Mouse (Mus musculus): Measurements from ENCODE around the gene 2900011O08Rik. TPM values are rescaled to one million over a fixed set of nuclear protein-coding genes. Genes with fewer than 3 reads are reported as not detected.

The 2900011O08Rik gene
- total and polyA plus RNA-seq, 2 experiments from 2014 or later = 169 to 222 TPM

- peaks cover 60% of the 10 kb centered on the region for H3K36me3 ChIP-seq (ENCODE audit: insufficient read depth, low read length)
- no peaks in the 10 kb centered on the region for H3K4me1 ChIP-seq (ENCODE audit: insufficient read depth, low read length)
- 86% methylated on average over 3 of the region's 3 CpGs for WGBS
- no peak overlapping the region for H3K27ac ChIP-seq (ENCODE audit: low read depth, low read length)
- H3K9me3 ChIP-seq (ENCODE audit: low read length) = no peaks in the 10 kb centered on the region
- TF ChIP-seq CTCF (IDR thresholded peaks at IDR 0.05) = peak; percentile 49
- DNase-seq (ENCODE audit: low spot score) = peak; percentile 7
- no peak overlapping the region for H3K4me3 ChIP-seq (ENCODE audit: low read depth, low read length)
- no peak for ATAC-seq (ENCODE audit: low FRiP score)
- no peak overlapping the region for H3K9ac ChIP-seq (replicated peaks; ENCODE audit: low read length, poor library complexity, severe bottlenecking)
- no peaks in the 10 kb centered on the region for H3K27me3 ChIP-seq (ENCODE audit: insufficient read depth, low read length)
- H3K4me2 ChIP-seq (ENCODE audit: low read depth, low read length, poor library complexity, severe bottlenecking) = no peak overlapping the region
Measured at GRCm38 (mm10) chr16:14131376-14131775, 145.0 kb downstream of the 2900011O08Rik start.

- DNase-seq (ENCODE audit: low spot score) = no peak
- Histone ChIP-seq H3K9me3 (ENCODE audit: low read length) (no peaks in the 10 kb centered on the region), H3K4me1 (ENCODE audit: insufficient read depth, low read length) (no peaks in the 10 kb centered on the region), H3K27me3 (ENCODE audit: insufficient read depth, low read length) (no peaks in the 10 kb centered on the region), H3K4me3 (ENCODE audit: low read depth, low read length) (no peak overlapping the region), H3K36me3 (ENCODE audit: insufficient read depth, low read length) (peaks cover 64% of the 10 kb centered on the region), H3K27ac (ENCODE audit: low read depth, low read length) (no peak overlapping the region), H3K9ac (replicated peaks; ENCODE audit: low read length, poor library complexity, severe bottlenecking) (no peak overlapping the region), H3K4me2 (ENCODE audit: low read depth, low read length, poor library complexity, severe bottlenecking) (no peak overlapping the region)
- TF ChIP-seq CTCF (IDR thresholded peaks at IDR 0.05) = no peak
- WGBS = 92% methylated on average over 5 of the region's 5 CpGs
- no peak for ATAC-seq (ENCODE audit: low FRiP score)
Measured at GRCm38 (mm10) chr16:14131838-14132237, 145.4 kb downstream of the 2900011O08Rik start.

- DNase-seq (ENCODE audit: low spot score) = no peak
- no peak overlapping the region for H3K9ac ChIP-seq (replicated peaks; ENCODE audit: low read length, poor library complexity, severe bottlenecking)
- no peaks in the 10 kb centered on the region for H3K27me3 ChIP-seq (ENCODE audit: insufficient read depth, low read length)
- H3K36me3 ChIP-seq (ENCODE audit: insufficient read depth, low read length) = peaks cover 57% of the 10 kb centered on the region
- H3K4me3 ChIP-seq (ENCODE audit: low read depth, low read length) = no peak overlapping the region
- no peaks in the 10 kb centered on the region for H3K9me3 ChIP-seq (ENCODE audit: low read length)
- H3K27ac ChIP-seq (ENCODE audit: low read depth, low read length) = no peak overlapping the region
- no peak for ATAC-seq (ENCODE audit: low FRiP score)
- TF ChIP-seq CTCF (IDR thresholded peaks at IDR 0.05) = no peak
- no peaks in the 10 kb centered on the region for H3K4me1 ChIP-seq (ENCODE audit: insufficient read depth, low read length)
- no peak overlapping the region for H3K4me2 ChIP-seq (ENCODE audit: low read depth, low read length, poor library complexity, severe bottlenecking)
- 93% methylated on average over 2 of the region's 2 CpGs for WGBS
Measured at GRCm38 (mm10) chr16:14135014-14135413, 148.6 kb downstream of the 2900011O08Rik start.

- H3K4me2 ChIP-seq (ENCODE audit: low read depth, low read length, poor library complexity, severe bottlenecking) = no peak overlapping the region
- H3K4me3 ChIP-seq (ENCODE audit: low read depth, low read length) = no peak overlapping the region
- H3K4me1 ChIP-seq (ENCODE audit: insufficient read depth, low read length) = no peaks in the 10 kb centered on the region
- WGBS = 93% methylated on average over 1 of the region's 1 CpGs
- no peak overlapping the region for H3K9ac ChIP-seq (replicated peaks; ENCODE audit: low read length, poor library complexity, severe bottlenecking)
- TF ChIP-seq CTCF (IDR thresholded peaks at IDR 0.05) = no peak
- no peak for DNase-seq (ENCODE audit: low spot score)
- H3K36me3 ChIP-seq (ENCODE audit: insufficient read depth, low read length) = peaks cover 62% of the 10 kb centered on the region
- no peaks in the 10 kb centered on the region for H3K9me3 ChIP-seq (ENCODE audit: low read length)
- ATAC-seq (ENCODE audit: low FRiP score) = no peak
- no peaks in the 10 kb centered on the region for H3K27me3 ChIP-seq (ENCODE audit: insufficient read depth, low read length)
- H3K27ac ChIP-seq (ENCODE audit: low read depth, low read length) = no peak overlapping the region
Measured at GRCm38 (mm10) chr16:14137976-14138561, 151.7 kb downstream of the 2900011O08Rik start.

GRCm38 (mm10) chr16:14139106-14139505, 152.7 kb downstream of the 2900011O08Rik start:
- H3K9me3 ChIP-seq (ENCODE audit: low read length) = no peaks in the 10 kb centered on the region
- DNase-seq (ENCODE audit: low spot score) (no peak), ATAC-seq (ENCODE audit: low FRiP score) (no peak)
- no peaks in the 10 kb centered on the region for H3K4me1 ChIP-seq (ENCODE audit: insufficient read depth, low read length)
- H3K4me2 ChIP-seq (ENCODE audit: low read depth, low read length, poor library complexity, severe bottlenecking) = no peak overlapping the region
- no peak overlapping the region for H3K9ac ChIP-seq (replicated peaks; ENCODE audit: low read length, poor library complexity, severe bottlenecking)
- no peak overlapping the region for H3K4me3 ChIP-seq (ENCODE audit: low read depth, low read length)
- TF ChIP-seq CTCF (IDR thresholded peaks at IDR 0.05) = no peak
- no peaks in the 10 kb centered on the region for H3K27me3 ChIP-seq (ENCODE audit: insufficient read depth, low read length)
- H3K36me3 ChIP-seq (ENCODE audit: insufficient read depth, low read length) = peaks cover 57% of the 10 kb centered on the region
- H3K27ac ChIP-seq (ENCODE audit: low read depth, low read length) = no peak overlapping the region

GRCm38 (mm10) chr16:14143298-14143697, 156.9 kb downstream of the 2900011O08Rik start:
- no peak for TF ChIP-seq CTCF (IDR thresholded peaks at IDR 0.05)
- H3K36me3 ChIP-seq (ENCODE audit: insufficient read depth, low read length) = peaks cover 60% of the 10 kb centered on the region
- no peak for ATAC-seq (ENCODE audit: low FRiP score)

More at GRCm38 (mm10) chr16:14143298-14143697, 156.9 kb downstream of the 2900011O08Rik start:
- Histone ChIP-seq H3K4me2 (ENCODE audit: low read depth, low read length, poor library complexity, severe bottlenecking) (no peak overlapping the region), H3K9me3 (ENCODE audit: low read length) (no peaks in the 10 kb centered on the region), H3K27me3 (ENCODE audit: insufficient read depth, low read length) (no peaks in the 10 kb centered on the region), H3K27ac (ENCODE audit: low read depth, low read length) (no peak overlapping the region), H3K4me1 (ENCODE audit: insufficient read depth, low read length) (no peaks in the 10 kb centered on the region), H3K4me3 (ENCODE audit: low read depth, low read length) (no peak overlapping the region), H3K9ac (replicated peaks; ENCODE audit: low read length, poor library complexity, severe bottlenecking) (no peak overlapping the region)
- DNase-seq (ENCODE audit: low spot score) = no peak
- 89% methylated on average over 3 of the region's 3 CpGs for WGBS
